Mouse (Mus musculus): ENCODE data around the gene Agrp. TPM values are rescaled to one million over a fixed set of nuclear protein-coding genes. Genes with fewer than 3 reads are reported as not detected.

The Agrp gene
- polyA plus RNA-seq, 1 experiment from 2014 or later, result 0.73 TPM

- no peak for DNase-seq (ENCODE audit: low spot score)
- Histone ChIP-seq H3K27me3 (ENCODE audit: control insufficient read depth, insufficient read depth, low read length) (no peaks in the 10 kb centered on the region), H3K9ac (ENCODE audit: low read length) (no peak overlapping the region), H3K27ac (replicated peaks; ENCODE audit: low read depth, low read length) (no peak overlapping the region), H3K4me1 (ENCODE audit: control insufficient read depth, insufficient read depth, low read length) (peaks cover 40% of the 10 kb centered on the region), H3K4me2 (ENCODE audit: low read depth, severe bottlenecking) (no peak overlapping the region), H3K4me3 (ENCODE audit: low read depth, low read length) (no peak overlapping the region), H3K9me3 (ENCODE audit: control insufficient read depth, low read length) (no peaks in the 10 kb centered on the region), H3K36me3 (ENCODE audit: control insufficient read depth, insufficient read depth, low read length) (peaks cover 21% of the 10 kb centered on the region)
- ATAC-seq (ENCODE audit: insufficient number of reproducible peaks, low FRiP score, low TSS enrichment, low read depth), result no peak
- WGBS, result 89% methylated on average over 21 of the region's 21 CpGs
These were observed 16.1 kb downstream of the Agrp start for GRCm38 (mm10) chr8:105620946-105621720.

GRCm38 (mm10) chr8:105620211-105620610 lies 17.0 kb downstream of the Agrp start:
- 89% methylated on average over 19 of the region's 19 CpGs for WGBS
- DNase-seq (ENCODE audit: low spot score) (no peak), ATAC-seq (ENCODE audit: insufficient number of reproducible peaks, low FRiP score, low TSS enrichment, low read depth) (no peak)
- Histone ChIP-seq H3K9ac (ENCODE audit: low read length) (no peak overlapping the region), H3K4me3 (ENCODE audit: low read depth, low read length) (no peak overlapping the region), H3K36me3 (ENCODE audit: control insufficient read depth, insufficient read depth, low read length) (peaks cover 21% of the 10 kb centered on the region), H3K9me3 (ENCODE audit: control insufficient read depth, low read length) (no peaks in the 10 kb centered on the region), H3K27ac (replicated peaks; ENCODE audit: low read depth, low read length) (no peak overlapping the region), H3K4me1 (ENCODE audit: control insufficient read depth, insufficient read depth, low read length) (peaks cover 34% of the 10 kb centered on the region), H3K27me3 (ENCODE audit: control insufficient read depth, insufficient read depth, low read length) (no peaks in the 10 kb centered on the region), H3K4me2 (ENCODE audit: low read depth, severe bottlenecking) (no peak overlapping the region)

GRCm38 (mm10) chr8:105618892-105619591 lies 18.2 kb downstream of the Agrp start:
- no peak overlapping the region for H3K4me3 ChIP-seq (ENCODE audit: low read depth, low read length)
- no peak overlapping the region for H3K27ac ChIP-seq (replicated peaks; ENCODE audit: low read depth, low read length)
- 91% methylated on average over 19 of the region's 19 CpGs for WGBS
- H3K27me3 ChIP-seq (ENCODE audit: control insufficient read depth, insufficient read depth, low read length), result no peaks in the 10 kb centered on the region
- no peaks in the 10 kb centered on the region for H3K9me3 ChIP-seq (ENCODE audit: control insufficient read depth, low read length)
- ATAC-seq (ENCODE audit: insufficient number of reproducible peaks, low FRiP score, low TSS enrichment, low read depth) (no peak), DNase-seq (ENCODE audit: low spot score) (no peak)
- peaks cover 21% of the 10 kb centered on the region for H3K36me3 ChIP-seq (ENCODE audit: control insufficient read depth, insufficient read depth, low read length)
- H3K4me2 ChIP-seq (ENCODE audit: low read depth, severe bottlenecking), result no peak overlapping the region
- H3K4me1 ChIP-seq (ENCODE audit: control insufficient read depth, insufficient read depth, low read length), result peaks cover 31% of the 10 kb centered on the region
- no peak overlapping the region for H3K9ac ChIP-seq (ENCODE audit: low read length)

DNA sequence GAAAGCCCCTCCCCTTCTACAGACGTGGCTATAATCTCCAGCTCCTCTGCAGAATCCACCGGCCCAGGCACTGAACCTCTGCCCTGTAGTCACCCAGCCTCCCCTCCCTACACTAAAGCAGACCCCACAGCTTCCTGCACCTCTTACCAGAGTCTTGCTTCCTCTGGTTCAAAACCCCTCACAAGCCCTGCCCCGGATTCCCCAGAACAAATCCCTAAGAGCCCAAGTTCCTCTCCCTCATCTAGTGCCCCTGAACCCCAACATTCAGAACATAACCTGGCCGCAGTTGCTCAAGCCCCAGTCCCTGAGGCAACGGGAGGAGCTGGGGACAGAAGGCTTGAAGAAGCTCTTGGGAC lies 18.9 kb downstream of the Agrp start:
- 91% methylated on average over 5 of the region's 5 CpGs for WGBS
- Histone ChIP-seq H3K36me3 (ENCODE audit: control insufficient read depth, insufficient read depth, low read length) (peaks cover 21% of the 10 kb centered on the region), H3K4me1 (ENCODE audit: control insufficient read depth, insufficient read depth, low read length) (peaks cover 25% of the 10 kb centered on the region), H3K4me2 (ENCODE audit: low read depth, severe bottlenecking) (no peak overlapping the region), H3K27ac (replicated peaks; ENCODE audit: low read depth, low read length) (no peak overlapping the region), H3K4me3 (ENCODE audit: low read depth, low read length) (no peak overlapping the region), H3K27me3 (ENCODE audit: control insufficient read depth, insufficient read depth, low read length) (no peaks in the 10 kb centered on the region), H3K9ac (ENCODE audit: low read length) (no peak overlapping the region), H3K9me3 (ENCODE audit: control insufficient read depth, low read length) (no peaks in the 10 kb centered on the region)
- ATAC-seq (ENCODE audit: insufficient number of reproducible peaks, low FRiP score, low TSS enrichment, low read depth) (no peak), DNase-seq (ENCODE audit: low spot score) (no peak)

- Histone ChIP-seq H3K27me3 (ENCODE audit: control insufficient read depth, insufficient read depth, low read length) (peaks cover 1% of the 10 kb centered on the region; the same call in 1 of the 2 replicates), H3K27ac (replicated peaks; ENCODE audit: low read depth, low read length) (no peak overlapping the region), H3K36me3 (ENCODE audit: control insufficient read depth, insufficient read depth, low read length) (peaks cover 21% of the 10 kb centered on the region), H3K4me3 (ENCODE audit: low read depth, low read length) (no peak overlapping the region), H3K4me2 (ENCODE audit: low read depth, severe bottlenecking) (no peak overlapping the region), H3K9ac (ENCODE audit: low read length) (no peak overlapping the region), H3K4me1 (ENCODE audit: control insufficient read depth, insufficient read depth, low read length) (peaks cover 19% of the 10 kb centered on the region), H3K9me3 (ENCODE audit: control insufficient read depth, low read length) (no peaks in the 10 kb centered on the region)
- WGBS, result 92% methylated on average over 21 of the region's 21 CpGs
- no peak for ATAC-seq (ENCODE audit: insufficient number of reproducible peaks, low FRiP score, low TSS enrichment, low read depth)
- no peak for DNase-seq (ENCODE audit: low spot score)
These were observed 19.5 kb downstream of the Agrp start for GRCm38 (mm10) chr8:105617451-105618278.

DNA sequence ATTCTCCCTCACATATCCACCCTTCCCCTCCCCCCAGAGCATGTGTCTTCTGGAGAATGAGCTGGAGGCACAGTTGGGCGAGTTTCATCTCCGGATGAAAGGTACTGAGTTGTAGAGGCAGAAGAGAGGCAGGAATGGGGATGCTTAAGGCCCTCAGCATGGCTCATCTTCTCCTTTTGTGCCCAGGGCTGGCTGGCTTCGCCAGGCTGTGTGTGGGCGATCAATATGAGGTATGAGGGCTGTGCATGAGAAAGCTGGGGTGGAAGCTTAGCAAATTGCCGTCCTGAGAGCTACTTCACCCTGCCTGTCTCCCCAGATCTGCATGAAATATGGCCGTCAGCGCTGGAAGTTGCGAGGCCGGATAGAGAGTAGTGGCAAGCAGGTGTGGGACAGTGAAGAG lies 21.3 kb downstream of the Agrp start:
- WGBS, result 91% methylated on average over 9 of the region's 9 CpGs
- Histone ChIP-seq H3K27ac (replicated peaks; ENCODE audit: low read depth, low read length) (no peak overlapping the region), H3K9me3 (ENCODE audit: control insufficient read depth, low read length) (no peaks in the 10 kb centered on the region), H3K4me2 (ENCODE audit: low read depth, severe bottlenecking) (no peak overlapping the region), H3K36me3 (ENCODE audit: control insufficient read depth, insufficient read depth, low read length) (peaks cover 21% of the 10 kb centered on the region), H3K4me1 (ENCODE audit: control insufficient read depth, insufficient read depth, low read length) (peaks cover 8% of the 10 kb centered on the region; the same call in 1 of the 2 replicates), H3K9ac (ENCODE audit: low read length) (no peak overlapping the region), H3K27me3 (ENCODE audit: control insufficient read depth, insufficient read depth, low read length) (peaks cover 8% of the 10 kb centered on the region), H3K4me3 (ENCODE audit: low read depth, low read length) (no peak overlapping the region)
- DNase-seq (ENCODE audit: low spot score) (no peak), ATAC-seq (ENCODE audit: insufficient number of reproducible peaks, low FRiP score, low TSS enrichment, low read depth) (no peak)

DNA sequence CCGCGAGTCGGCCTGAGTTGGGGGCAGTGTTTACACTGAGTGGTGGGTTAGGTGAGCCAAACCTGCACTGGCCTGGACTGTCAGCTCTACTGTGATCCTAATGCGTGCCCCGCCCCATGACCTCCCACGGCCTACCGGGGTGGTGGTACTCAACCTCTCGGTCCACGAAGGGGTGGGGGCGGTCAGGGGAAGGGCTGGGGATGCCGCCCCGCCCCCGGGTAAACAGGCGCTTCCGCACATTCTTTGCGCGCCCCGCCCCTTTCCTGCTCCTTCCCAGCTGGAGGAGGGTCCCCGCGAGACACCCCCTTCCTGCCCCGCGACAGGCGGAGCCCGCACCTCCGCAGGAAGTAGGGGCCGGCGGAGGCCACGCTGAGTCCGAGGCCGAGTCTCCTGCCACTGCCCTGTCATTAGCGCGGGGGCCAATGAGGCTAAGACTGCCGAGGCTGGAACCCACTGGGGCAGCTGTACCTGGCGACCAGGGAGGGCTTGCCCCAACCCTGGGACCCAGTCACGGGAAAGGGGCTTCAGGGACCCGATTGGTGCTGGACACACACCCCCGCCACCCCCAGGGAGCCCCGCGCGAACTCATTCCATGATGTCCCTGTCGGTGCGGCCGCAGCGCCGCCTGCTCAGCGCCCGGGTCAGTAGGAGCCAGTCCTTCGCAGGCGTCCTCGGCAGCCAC lies 23.2 kb downstream of the Agrp start:
- no peak overlapping the region for H3K27ac ChIP-seq (replicated peaks; ENCODE audit: low read depth, low read length)

GRCm38 (mm10) chr8:105613037-105613436 lies 24.2 kb downstream of the Agrp start:
- ATAC-seq (ENCODE audit: insufficient number of reproducible peaks, low FRiP score, low TSS enrichment, low read depth) (no peak), DNase-seq (ENCODE audit: low spot score) (no peak)
- Histone ChIP-seq H3K4me3 (ENCODE audit: low read depth, low read length) (peak overlapping the region; percentile 26), H3K4me2 (ENCODE audit: low read depth, severe bottlenecking) (peak overlapping the region; percentile 99), H3K27ac (replicated peaks; ENCODE audit: low read depth, low read length) (no peak overlapping the region), H3K27me3 (ENCODE audit: control insufficient read depth, insufficient read depth, low read length) (peaks cover 8% of the 10 kb centered on the region), H3K4me1 (ENCODE audit: control insufficient read depth, insufficient read depth, low read length) (peaks cover 8% of the 10 kb centered on the region; the same call in 1 of the 2 replicates), H3K36me3 (ENCODE audit: control insufficient read depth, insufficient read depth, low read length) (peaks cover 11% of the 10 kb centered on the region), H3K9me3 (ENCODE audit: control insufficient read depth, low read length) (no peaks in the 10 kb centered on the region), H3K9ac (ENCODE audit: low read length) (no peak overlapping the region)
- 2% methylated on average over 20 of the region's 20 CpGs for WGBS

More for the DNA sequence above, 23.2 kb downstream of the Agrp start:
- peak; percentile 75 for DNase-seq (ENCODE audit: low spot score)
- H3K9ac ChIP-seq (ENCODE audit: low read length), result peak overlapping the region; percentile 55
- peaks cover 19% of the 10 kb centered on the region for H3K36me3 ChIP-seq (ENCODE audit: control insufficient read depth, insufficient read depth, low read length)
- peaks cover 8% of the 10 kb centered on the region; the same call in 1 of the 2 replicates for H3K4me1 ChIP-seq (ENCODE audit: control insufficient read depth, insufficient read depth, low read length)
- peak; percentile 64 for ATAC-seq (ENCODE audit: insufficient number of reproducible peaks, low FRiP score, low TSS enrichment, low read depth)
- H3K4me3 ChIP-seq (ENCODE audit: low read depth, low read length), result peak overlapping the region; percentile 51
- H3K27me3 ChIP-seq (ENCODE audit: control insufficient read depth, insufficient read depth, low read length), result peaks cover 8% of the 10 kb centered on the region
- no peaks in the 10 kb centered on the region for H3K9me3 ChIP-seq (ENCODE audit: control insufficient read depth, low read length)
- 2% methylated on average over 49 of the region's 50 CpGs for WGBS
- peak overlapping the region; percentile 99 for H3K4me2 ChIP-seq (ENCODE audit: low read depth, severe bottlenecking)

Measured in limb, embryonic 11.5 days (tissue).